Mouse (Mus musculus) large intestine, adult 2 months (tissue): ENCODE results near the gene Atf7ip. TPM values are rescaled to one million over a fixed set of nuclear protein-coding genes. Genes with fewer than 3 reads are reported as not detected.

Experiments
- polyA plus RNA-seq: library from polyadenylated mRNA; depleted of rRNA; stranded (reverse); fragments of >200 nt; gene quantifications from 2 replicates; pipeline ENCODE4 v1.2.3, GENCODE M21; 2012; rRNA removed

Gene Atf7ip
- polyA plus RNA-seq, 1 experiment, result 7.8 TPM

Other genes with a start within 250 kb of the Atf7ip start
- not detected in 2 replicates for gene Gm8994, start 178.6 kb upstream of the Atf7ip start, polyA plus RNA-seq
- gene E330021D16Rik, start 90.6 kb upstream of the Atf7ip start, polyA plus RNA-seq, result not detected in 2 replicates
- gene Plbd1, start 155.8 kb downstream of the Atf7ip start, polyA plus RNA-seq, result 43.4 and 87.0 TPM in 2 replicates